Mouse (Mus musculus) right cerebral cortex, adult 18-20 months (tissue): ENCODE measurements at regions not wholly inside any gene's neighbourhood (a gene's known extent, or its start where the extent isn't known, plus 50 kb on each side); places are given as distances from the start of the nearest gene placed in this dataset.
A peak's percentile ranks its signal among the peaks of the same experiment; 100 is the strongest.

ENCODE experiments used
- DNase-seq: peaks from one replicate; pipeline ENCODE4 v3.0.0; 2022; ENCODE audit warnings: mixed read lengths

DNA sequence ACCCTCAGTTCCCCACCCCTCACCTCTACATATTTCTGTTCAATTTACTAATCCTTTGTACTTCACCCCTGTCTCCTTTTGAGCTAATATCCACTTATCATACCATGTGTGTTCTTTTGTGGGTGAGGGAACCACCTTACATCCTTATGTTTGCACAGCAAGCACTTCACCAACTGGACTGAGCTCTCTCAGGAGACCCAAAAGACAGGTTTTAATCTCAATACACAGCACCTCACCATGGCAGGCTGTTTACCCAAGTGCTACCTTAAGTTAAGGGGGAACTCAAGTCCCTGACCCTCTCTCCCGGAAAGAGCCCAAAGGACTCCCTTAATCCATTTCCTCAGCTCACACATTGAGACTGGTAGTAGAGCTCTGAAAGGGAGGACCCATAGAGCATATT lies 62.3 kb upstream of the Agr3 start:
- DNase-seq, result no peak

DNA sequence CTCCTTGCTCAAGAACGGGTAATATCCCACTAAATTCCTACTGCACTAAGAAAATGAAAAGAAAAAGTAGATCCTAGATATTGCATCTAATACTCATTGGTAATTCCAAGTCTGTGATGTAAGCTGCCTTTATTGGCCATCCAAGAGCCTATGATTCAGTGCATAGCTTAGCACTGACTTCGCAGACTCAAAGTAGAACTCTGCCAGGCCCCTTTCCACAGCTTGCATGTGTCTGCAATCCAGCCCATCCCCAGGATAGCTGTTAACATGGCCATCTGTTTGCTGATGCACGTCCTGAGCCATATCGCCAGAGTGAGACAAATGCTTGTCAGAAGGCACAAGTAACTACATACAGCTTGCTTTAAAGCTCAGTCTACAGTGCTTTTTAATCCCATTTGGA lies 72.3 kb upstream of the Agr3 start:
- peak; percentile 60 for DNase-seq

GRCm38 (mm10) chr12:35846905-35847610 lies 78.4 kb upstream of the Agr3 start:
- peak; percentile 16 for DNase-seq

- no peak for DNase-seq
These were observed 88.5 kb upstream of the Agr3 start for GRCm38 (mm10) chr12:35836946-35837345.

DNA sequence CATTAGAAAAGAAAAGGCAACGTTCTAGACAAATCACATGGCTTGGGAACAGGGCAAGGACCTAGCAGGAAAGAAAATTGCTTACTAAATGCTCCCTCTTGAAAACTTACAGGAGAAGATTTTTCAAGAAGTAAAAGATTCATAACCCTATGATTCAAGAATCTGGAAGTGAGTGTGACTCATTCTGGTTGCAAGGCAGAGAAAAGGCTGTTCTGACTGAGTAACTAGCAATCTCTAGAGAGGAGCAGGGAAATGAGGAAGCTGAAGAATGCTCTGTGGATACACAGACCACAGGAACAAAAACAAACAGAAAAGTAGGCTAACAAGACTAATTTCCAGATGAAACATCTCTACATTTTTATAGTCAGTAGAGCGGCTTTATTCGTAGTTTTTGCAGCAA lies 92.1 kb upstream of the Agr3 start:
- DNase-seq, result no peak

GRCm38 (mm10) chr12:35831922-35832512 lies 93.4 kb upstream of the Agr3 start:
- no peak for DNase-seq

DNA sequence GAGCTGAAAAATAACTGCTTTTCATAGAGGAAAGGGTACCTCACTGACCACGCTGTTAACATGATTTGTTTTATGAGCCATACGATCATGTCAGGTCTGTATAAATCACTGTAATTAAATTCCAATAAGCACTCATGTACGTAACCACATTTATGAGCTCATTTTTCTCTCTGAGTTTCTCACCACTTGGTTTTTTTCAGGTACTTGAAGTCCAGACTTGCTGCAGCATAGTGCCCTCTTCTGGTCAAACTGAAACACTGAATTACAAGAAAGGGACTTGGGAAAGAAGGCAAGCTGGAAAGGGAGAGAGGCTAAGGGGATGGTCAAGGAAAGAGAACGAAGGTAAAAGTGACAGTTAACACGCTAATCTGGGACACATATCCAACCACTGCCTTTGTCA lies 94.2 kb upstream of the Agr3 start:
- DNase-seq, result peak; percentile 19

DNA sequence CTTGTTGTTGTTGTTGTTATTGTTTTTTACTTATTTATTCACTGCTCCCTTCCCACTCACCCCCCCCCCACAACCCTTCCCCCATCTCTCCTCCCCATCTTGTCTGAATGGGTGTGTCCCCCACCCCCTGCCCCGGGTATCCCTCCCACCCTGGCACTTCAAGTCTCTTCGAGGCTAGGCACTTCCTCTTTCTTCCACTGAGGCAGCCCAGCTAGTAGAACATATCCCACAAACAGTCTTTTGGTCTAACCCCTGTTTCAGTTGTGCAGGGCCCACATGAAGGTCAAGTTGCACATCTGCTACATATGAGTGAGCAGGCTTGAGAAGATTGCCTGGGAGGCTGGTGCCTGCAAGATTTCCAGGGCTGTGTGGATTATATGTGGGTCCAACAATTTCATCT lies 97.6 kb upstream of the Agr3 start:
- no peak for DNase-seq

DNA sequence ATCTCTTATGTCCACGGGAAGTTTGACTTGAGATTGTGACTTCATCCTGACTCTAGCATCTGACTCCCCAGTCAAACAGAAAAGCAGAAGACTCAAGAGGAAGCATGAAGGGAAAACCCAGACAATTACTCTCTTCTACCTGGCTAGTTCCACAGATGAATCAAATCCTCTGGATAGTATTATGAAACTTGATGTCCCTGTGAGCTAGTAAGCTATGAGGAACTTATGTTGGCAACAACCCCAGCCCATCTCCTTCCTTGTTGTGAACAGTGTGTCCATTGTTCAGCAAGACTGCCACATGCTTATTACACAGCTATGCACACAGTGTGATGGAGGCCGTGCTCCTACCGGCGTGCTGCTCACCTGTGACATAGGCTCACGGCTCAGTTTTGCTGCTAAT lies 98.4 kb upstream of the Agr3 start:
- DNase-seq, result no peak

DNA sequence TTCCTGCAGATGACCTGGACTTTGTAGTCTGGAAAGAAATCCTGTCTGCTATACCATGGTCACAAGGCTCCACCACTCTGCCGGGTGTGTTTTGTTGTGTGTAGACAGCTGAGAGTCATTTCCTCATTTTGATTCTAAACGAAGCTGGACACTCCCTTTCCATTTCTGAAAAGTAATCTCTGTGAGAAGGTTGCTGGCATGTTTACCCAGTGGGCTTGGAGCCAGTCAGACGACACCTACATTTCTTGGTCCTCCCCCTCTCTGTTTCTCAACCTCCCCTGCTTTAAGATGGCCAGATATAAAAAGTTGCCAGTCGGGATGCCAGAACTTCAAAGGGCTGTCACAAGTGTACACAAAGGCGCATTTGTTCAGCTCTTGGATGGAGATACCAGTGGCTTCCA lies 100.8 kb upstream of the Agr3 start:
- DNase-seq, result no peak

- no peak for DNase-seq
These were observed 126.2 kb upstream of the Agr3 start for GRCm38 (mm10) chr12:35799261-35799660.

DNA sequence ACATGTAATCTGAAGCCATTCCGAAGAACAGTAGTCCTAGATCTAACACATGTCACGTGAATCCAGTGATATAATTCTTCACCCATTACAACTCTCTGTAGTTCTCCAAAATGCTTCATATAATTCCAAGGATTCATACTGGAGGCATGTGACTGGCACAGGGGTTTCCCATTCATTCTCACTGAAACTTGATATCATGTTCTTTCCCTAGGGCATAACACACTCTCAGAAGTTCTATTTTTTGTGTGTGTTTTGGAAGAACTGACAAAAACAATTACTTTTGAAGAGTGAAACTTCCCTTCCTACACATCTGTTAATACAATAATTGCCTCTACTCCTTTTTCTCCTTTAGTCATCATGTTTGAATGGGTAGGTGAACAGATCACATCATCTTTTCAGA lies 150.0 kb upstream of the Agr3 start:
- DNase-seq, result no peak

DNA sequence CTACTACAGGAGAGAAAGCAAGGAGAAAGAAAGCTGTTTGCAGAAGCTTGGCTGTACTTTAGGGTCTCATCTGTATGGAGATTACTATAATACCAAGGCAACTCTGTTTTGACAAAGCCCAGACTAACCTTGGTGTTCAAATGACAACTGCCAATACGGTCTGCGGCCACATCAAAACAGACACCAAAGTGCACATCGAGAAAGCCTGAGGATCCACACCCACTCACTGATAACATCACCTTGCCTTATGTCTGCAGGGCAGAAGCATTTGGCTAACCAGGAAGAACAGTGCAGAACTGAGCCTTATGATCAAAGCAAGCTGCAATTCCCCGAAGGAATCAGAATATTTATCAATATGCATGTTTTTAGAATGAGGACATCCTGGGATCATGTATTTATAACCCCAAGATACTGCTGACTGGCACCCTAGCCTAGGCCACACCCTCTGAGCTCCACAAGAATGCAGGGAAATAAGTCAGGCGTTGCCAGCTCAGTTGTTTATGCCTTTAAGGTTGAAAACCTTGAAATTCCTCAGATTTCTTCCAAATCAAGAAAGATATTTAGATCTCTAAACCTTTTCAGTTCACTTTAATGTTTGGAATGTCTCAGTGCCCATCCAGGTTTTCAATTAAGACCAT lies 154.9 kb upstream of the Agr3 start:
- no peak for DNase-seq

DNA sequence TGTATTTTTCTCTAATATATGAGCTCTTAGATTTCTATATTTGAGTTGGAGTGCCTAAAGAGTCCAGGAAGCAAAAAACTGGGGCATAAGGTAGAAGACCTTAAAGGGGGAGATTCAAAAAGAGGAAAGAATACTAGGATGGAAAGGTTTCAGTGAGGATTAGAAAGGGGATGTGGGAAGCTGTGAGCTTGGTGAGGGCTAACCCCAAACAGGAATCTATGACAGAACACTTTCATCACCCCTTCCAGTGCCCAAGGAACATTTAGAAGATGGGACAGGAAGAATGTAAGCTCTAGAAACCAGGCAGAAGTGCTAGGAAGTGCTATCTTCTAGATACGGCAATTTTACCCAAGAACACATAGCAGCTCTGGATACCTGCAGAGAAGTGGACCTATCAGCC lies 166.5 kb upstream of the Agr3 start:
- DNase-seq, result no peak

DNA sequence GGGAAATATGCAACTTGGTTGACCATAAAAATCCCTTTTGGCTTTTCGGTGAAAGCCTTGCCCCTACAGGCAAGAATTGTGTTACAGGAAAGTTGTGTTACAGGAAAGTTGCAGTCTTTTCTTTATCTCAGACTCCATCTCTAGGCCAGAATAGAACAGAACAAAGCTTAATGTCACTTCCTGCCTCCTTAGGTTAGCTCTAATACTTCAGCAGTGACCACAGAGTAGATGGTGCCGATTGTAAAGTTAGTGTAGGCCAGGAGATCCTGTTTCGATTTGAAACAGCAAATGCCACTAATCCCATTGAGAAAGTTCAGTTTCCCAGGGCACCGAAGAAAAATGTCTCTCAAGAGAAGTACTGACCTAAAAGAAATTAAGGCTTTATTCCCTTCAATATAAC lies 170.3 kb upstream of the Agr3 start:
- DNase-seq, result no peak

- DNase-seq, result no peak
These were observed 177.4 kb upstream of the Agr3 start for GRCm38 (mm10) chr12:35747997-35748396.

GRCm38 (mm10) chr12:35746691-35747299 lies 178.6 kb upstream of the Agr3 start:
- DNase-seq, result no peak

DNA sequence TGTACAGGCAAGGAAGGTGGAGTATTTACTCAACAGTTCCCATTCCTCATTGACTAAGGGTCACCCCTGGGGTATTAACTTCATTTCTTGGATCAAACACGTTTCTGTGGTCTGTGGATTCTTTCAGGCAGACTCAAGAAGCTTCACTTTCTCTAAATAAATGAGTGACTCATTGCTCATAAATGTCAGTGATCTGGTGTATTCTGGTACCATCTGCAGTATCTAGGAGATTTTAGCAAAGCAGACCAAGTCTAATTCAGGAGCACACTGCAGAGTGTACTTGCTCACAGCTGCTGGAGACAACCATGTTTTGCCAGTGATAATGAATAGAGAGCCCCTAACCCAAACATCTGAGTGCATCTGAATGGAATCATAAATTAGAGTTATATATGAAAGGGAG lies 182.7 kb upstream of the Agr3 start:
- no peak for DNase-seq

DNA sequence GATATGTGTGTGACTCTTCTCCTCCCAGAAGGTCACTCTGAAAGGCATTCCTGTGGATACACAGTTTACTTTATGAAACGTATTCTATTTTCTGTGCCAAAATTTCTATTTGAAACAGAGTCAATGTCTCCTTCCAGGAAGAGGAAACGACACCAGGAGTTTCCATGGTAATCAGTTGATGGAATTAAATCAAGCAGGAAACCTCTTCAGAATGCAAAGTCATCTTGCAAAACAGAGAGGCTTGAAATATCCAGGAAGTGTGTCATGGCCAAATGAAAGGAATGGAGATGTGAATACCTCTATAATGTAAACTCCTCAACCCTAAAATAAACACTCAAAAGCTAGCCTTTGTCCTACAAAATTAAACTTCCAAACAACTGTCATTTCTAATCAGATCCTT lies 189.0 kb upstream of the Agr3 start:
- no peak for DNase-seq

DNA sequence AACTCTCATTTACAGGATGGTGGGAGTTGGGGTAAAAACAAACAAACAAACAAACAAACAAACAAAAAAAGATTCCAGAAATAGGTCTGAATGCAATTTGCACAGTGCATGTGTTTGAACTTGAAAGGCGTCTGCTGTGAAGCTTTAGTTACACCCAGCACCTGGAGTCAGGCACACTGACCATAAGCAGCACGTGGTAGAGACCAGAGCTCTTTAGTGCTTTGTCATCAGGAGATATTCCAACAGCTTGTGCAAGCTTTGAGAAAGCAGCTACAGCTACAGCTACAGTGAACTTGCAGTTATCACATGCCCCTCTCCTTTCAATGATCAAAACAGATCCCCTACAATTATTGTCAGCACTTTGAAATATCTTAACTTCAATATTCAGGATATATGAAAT lies 190.4 kb upstream of the Agr3 start:
- no peak for DNase-seq

DNA sequence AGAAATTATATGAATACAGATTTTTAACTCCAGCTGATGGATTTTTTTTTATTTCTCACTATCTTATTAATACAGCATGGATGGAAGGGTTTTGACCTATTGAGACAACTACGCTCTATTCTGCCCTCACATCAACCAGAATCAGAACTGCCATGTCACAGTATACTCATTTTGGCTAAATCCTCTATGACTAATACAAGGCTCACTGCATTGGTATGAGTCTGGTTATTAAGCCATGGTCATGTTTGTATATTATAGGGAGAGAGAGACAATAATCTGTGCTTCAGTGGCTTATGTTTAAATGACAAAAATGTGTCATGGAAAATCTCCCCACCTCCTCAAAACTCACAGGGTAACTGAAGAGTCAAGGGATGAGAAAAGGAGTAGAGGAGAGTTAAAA lies 191.0 kb upstream of the Agr3 start:
- DNase-seq, result no peak

DNA sequence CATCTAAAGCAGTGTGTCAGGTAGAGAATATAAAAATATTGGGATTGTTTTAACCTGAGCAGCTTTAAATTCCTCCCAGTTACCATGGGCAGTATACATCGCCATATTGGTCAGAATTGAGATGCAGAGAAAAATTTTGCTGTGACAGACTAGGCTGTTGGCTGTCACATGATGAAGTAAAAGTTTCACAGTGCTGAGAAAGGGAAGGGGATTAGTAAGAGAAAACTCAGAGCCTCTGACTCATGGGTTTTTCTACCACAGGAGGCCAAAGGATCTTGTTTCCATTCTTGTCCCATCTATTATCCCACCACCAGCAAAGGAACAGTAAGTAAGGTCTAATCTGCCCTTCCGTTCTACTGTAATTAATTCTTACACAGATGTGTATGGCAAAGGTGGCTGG lies 191.8 kb upstream of the Agr3 start:
- DNase-seq, result no peak

DNA sequence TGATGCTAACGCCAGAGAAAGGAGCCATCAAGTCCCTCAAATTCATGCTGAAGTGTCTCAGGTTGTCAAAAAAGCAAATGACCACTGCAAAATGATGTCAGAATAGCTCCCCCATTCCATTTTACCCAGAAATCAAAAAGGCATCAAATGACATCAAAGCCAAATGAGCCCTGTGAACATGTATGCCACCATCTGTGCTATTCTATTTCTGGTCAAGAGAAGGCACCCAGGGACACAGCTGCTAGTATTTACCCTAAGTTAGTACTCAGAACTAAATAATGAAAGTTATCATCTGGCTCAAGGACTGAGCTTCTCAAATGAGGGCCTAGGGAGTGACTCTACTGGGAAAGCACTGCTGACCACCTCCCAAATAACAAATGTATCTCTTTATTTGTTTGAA lies 191.1 kb upstream of the Ahr start:
- peak; percentile 21 for DNase-seq

- DNase-seq, result no peak
These were observed 189.3 kb upstream of the Ahr start for GRCm38 (mm10) chr12:35724132-35724531.
